Mouse (Mus musculus) erythroid progenitor cell, adult 5-6 weeks (primary cell): ENCODE data around the gene Vmn1r117. TPM values are rescaled to one million over a fixed set of nuclear protein-coding genes. Genes with fewer than 3 reads are reported as not detected.
"Not testable (repeated sequence)": the region's sequence is repeated elsewhere in the genome, so short reads cannot be mapped to it uniquely, and the experiment has no call there.

Experiments
- ATAC-seq: replicated peaks from 2 replicates; pipeline ENCODE4 v1.8.0; 2016; ENCODE audit warnings: moderate number of reproducible peaks, mild to moderate bottlenecking, moderate TSS enrichment, inconsistent platforms; ENCODE audit not compliant: poor library complexity, low FRiP score, severe bottlenecking
- total RNA-seq, 2 experiments: library from RNA; stranded (forward) in 1 of 2; stranded (reverse) in 1 of 2; fragments of 150-400 nt in 1 of 2; fragments of 186-747, 209-891 nt in 1 of 2; gene quantifications; 2 replicates each; pipeline versions ENCODE4 v1.2.3 to v1.2.4; 2015 to 2017; ENCODE audit warnings: low replicate concordance in 2 of 2

The Vmn1r117 gene
- total RNA-seq (2015; ENCODE audit: low replicate concordance) (not detected in 2 replicates), total RNA-seq (2017; ENCODE audit: low replicate concordance) (not detected in 2 replicates)

DNA sequence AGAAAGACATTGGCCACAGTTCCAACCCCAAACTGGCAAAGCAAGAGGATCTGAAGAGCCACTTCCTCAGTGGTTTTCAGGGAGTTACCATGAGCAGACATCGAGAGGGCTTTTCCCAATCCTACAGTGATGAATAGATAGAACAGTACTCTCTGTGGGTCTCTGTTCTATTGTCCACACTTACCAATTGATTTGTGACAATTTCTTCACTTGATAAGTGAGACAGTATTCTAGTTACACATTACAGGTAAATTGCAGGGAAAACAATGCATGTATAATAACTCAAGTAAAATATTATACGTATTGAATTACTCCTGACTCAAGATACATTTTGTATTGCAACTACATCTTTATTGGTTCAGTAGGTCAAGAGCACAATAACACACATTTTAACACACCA lies at the start of gene Vmn1r117:
Vmn1r117 (minus strand) TSS at position 101 of the 400 bp plus-strand sequence.
- ATAC-seq = not testable (repeated sequence)

DNA sequence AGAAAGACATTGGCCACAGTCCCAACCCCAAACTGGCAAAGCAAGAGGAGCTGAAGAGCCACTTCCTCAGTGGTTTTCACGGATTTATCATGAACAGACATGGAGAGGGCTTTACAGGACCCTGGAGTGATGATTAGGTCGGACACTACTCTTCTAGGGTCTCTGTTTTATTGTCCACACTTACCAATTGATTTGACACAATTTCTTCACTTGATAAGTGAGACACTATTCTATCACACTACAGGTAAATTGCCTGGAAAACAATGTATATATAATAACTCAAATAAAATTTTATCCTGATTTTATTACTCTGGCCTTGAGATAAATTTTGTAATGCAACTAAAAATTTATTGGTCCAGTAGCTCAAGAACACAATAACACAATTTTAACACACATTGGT lies 28.3 kb upstream of the Vmn1r117 start, which contains the start of gene Vmn1r118:
Vmn1r118 (minus strand) TSS at position 101 of the 400 bp plus-strand sequence.
- ATAC-seq = not testable (repeated sequence)

DNA sequence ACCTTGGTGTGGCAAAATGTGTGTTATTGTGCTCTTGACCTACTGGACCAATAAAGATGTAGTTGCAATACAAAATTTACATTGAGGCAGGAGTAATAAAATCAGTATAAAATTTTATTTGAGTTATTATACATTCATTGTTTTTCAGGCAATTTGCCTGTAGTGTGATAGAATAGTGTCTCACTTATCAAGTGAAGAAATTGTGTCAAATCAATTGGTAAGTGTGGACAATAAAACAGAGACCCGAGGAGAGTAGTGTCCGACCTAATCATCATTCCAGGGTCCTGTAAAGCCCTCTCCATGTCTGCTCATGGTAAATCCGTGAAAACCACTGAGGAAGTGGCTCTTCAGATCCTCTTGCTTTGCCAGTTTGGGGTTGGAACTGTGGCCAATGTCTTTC lies 12.0 kb downstream of the Vmn1r117 start, which contains the start of gene Vmn1r116:
Vmn1r116 (plus strand) TSS at position 301 of the 400 bp plus-strand sequence.
- not testable (repeated sequence) for ATAC-seq

DNA sequence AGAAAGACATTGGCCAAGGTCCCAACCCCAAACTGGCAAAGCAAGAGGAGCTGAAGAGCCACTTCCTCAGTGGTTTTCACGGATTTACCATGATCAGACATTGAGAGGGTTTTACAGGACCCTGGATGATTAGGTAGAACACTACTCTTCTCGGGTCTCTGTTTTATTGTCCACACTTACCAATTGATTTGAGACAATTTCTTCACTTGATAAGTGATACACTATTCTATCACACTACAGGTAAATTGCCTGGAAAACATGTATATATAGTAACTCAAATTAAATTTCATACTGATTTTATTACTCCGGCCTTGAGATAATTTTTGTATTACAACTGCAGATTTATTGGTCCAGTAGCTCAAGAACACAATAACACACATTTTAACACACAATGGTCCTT lies 39.0 kb downstream of the Vmn1r117 start, which contains the start of gene Vmn1r115:
Vmn1r115 (minus strand) TSS at position 101 of the 400 bp plus-strand sequence.
- ATAC-seq = not testable (repeated sequence)

Other genes starting within 250 kb of the Vmn1r117 start
- gene Vmn1r107, start 215.2 kb downstream of the Vmn1r117 start, total RNA-seq (2015; ENCODE audit: low replicate concordance) = not detected in 2 replicates
- not detected in 2 replicates for gene Vmn1r107, start 215.2 kb downstream of the Vmn1r117 start, total RNA-seq (2017; ENCODE audit: low replicate concordance)
- gene Vmn1r111, start 180.9 kb downstream of the Vmn1r117 start, total RNA-seq (2015; ENCODE audit: low replicate concordance) = not detected in 2 replicates
- not detected in 2 replicates for gene Vmn1r111, start 180.9 kb downstream of the Vmn1r117 start, total RNA-seq (2017; ENCODE audit: low replicate concordance)
- gene Gm10668, start 153.5 kb downstream of the Vmn1r117 start, total RNA-seq (2015; ENCODE audit: low replicate concordance) = not detected in 2 replicates
- not detected in 2 replicates for gene Gm10668, start 153.5 kb downstream of the Vmn1r117 start, total RNA-seq (2017; ENCODE audit: low replicate concordance)
- not detected in 2 replicates for gene Vmn1r112, start 112.9 kb downstream of the Vmn1r117 start, total RNA-seq (2015; ENCODE audit: low replicate concordance)
- gene Vmn1r112, start 112.9 kb downstream of the Vmn1r117 start, total RNA-seq (2017; ENCODE audit: low replicate concordance) = not detected in 2 replicates
- gene Vmn1r113, start 96.8 kb downstream of the Vmn1r117 start, total RNA-seq (2015; ENCODE audit: low replicate concordance) = not detected in 2 replicates
- gene Vmn1r113, start 96.8 kb downstream of the Vmn1r117 start, total RNA-seq (2017; ENCODE audit: low replicate concordance) = not detected in 2 replicates
- gene Vmn1r114, start 71.9 kb downstream of the Vmn1r117 start, total RNA-seq (2015; ENCODE audit: low replicate concordance) = not detected in 2 replicates
- gene Vmn1r114, start 71.9 kb downstream of the Vmn1r117 start, total RNA-seq (2017; ENCODE audit: low replicate concordance) = not detected in 2 replicates
- gene Vmn1r115, start 39.1 kb downstream of the Vmn1r117 start, total RNA-seq (2015; ENCODE audit: low replicate concordance) = not detected in 2 replicates
- gene Vmn1r115, start 39.1 kb downstream of the Vmn1r117 start, total RNA-seq (2017; ENCODE audit: low replicate concordance) = not detected in 2 replicates
- gene Vmn1r116, start 11.9 kb downstream of the Vmn1r117 start, total RNA-seq (2015; ENCODE audit: low replicate concordance) = not detected in 2 replicates
- gene Vmn1r116, start 11.9 kb downstream of the Vmn1r117 start, total RNA-seq (2017; ENCODE audit: low replicate concordance) = not detected in 2 replicates
- gene Vmn1r118, start 28.2 kb upstream of the Vmn1r117 start, total RNA-seq (2015; ENCODE audit: low replicate concordance) = not detected in 2 replicates
- gene Vmn1r118, start 28.2 kb upstream of the Vmn1r117 start, total RNA-seq (2017; ENCODE audit: low replicate concordance) = not detected in 2 replicates
- gene Vmn1r119, start 128.3 kb upstream of the Vmn1r117 start, total RNA-seq (2015; ENCODE audit: low replicate concordance) = not detected in 2 replicates
- gene Vmn1r119, start 128.3 kb upstream of the Vmn1r117 start, total RNA-seq (2017; ENCODE audit: low replicate concordance) = not detected in 2 replicates
- gene Vmn1r120, start 169.7 kb upstream of the Vmn1r117 start, total RNA-seq (2015; ENCODE audit: low replicate concordance) = not detected in 2 replicates
- gene Vmn1r120, start 169.7 kb upstream of the Vmn1r117 start, total RNA-seq (2017; ENCODE audit: low replicate concordance) = not detected in 2 replicates
- not detected in 2 replicates for gene Vmn1r121, start 214.4 kb upstream of the Vmn1r117 start, total RNA-seq (2015; ENCODE audit: low replicate concordance)
- not detected in 2 replicates for gene Vmn1r121, start 214.4 kb upstream of the Vmn1r117 start, total RNA-seq (2017; ENCODE audit: low replicate concordance)